Mouse (Mus musculus): ENCODE measurements around the gene Tril.

Gene Tril

GRCm38 (mm10) chr6:53806021-53806420, 14.6 kb downstream of the Tril start:
- no peak for DNase-seq (ENCODE audit: low spot score in 2 of 2)

DNA sequence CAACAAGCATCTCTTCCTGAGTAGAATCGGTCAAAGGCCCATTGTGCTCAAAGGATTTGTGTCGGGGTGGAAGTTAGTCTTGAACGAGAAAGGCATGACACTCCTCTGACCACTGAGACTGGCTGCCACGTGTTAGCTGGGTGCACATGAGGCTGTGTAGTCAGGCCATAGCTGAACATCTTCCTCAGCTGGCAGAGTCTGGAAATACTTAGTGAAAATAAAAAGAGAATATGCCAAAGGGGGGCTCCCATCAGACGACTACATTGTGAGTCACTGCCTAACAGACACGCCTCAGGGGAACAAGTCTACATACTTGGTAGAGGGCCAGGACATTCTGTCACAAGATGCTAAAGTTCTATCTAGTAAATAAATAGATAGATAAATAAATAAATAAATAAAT, 16.5 kb downstream of the Tril start:
- DNase-seq (ENCODE audit: low spot score in 2 of 2) = no peak

DNA sequence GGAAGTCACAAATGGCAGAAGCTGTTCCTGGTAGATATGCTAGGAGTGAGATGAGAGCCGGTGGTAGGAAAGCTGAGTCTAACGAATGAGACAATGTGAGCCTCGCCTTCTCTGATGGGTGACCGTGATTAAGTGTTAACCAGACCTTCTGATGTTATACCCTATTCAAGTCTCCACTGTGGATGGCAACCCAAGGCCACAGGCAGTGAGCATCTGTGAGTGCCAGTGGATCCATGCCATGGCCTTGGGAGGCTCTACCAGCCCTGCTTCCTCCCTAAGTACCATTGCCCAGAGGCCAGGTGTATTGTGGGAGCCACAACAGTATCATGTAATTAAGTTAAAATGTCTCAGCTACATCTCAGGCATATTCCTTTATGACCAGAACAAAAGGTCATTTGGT, 17.1 kb downstream of the Tril start:
- no peak for DNase-seq (ENCODE audit: low spot score in 2 of 2)

- no peak for DNase-seq (ENCODE audit: low spot score in 2 of 2)
Measured at GRCm38 (mm10) chr6:53801893-53802286, 18.7 kb downstream of the Tril start.

DNA sequence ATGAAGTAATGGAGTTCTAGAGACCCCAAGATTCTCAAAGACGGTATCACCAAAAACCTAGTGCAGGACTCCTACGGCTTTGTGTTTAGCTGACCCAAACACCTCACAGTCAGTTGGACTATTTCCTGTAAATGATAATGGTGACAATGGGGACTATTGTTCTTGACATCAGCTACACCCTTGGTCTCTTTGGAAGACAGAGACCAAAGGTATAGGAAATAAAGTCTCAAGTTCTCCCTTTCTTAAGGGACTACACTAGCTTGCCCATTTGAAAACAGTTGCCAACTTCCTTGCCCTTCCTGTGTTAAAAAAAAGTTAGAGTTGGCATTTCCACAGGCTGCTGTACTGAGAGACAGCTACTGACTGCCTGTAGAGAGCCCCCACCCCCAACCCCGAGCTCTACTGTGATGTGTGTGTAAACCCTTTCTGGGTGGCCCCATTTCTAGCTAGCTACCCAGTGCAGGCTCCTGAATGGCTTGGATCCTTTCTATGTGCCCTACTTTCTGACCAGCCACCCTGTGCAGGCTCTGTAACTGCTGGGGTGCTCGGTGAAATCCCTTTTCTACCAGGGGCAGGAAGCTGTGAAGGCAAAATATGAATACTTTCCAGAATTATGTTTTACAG, 19.2 kb downstream of the Tril start:
- peak in 1 of 2 experiments; percentile 10 for DNase-seq (ENCODE audit: low spot score in 2 of 2)

- DNase-seq (ENCODE audit: low spot score in 2 of 2) = no peak
Measured at GRCm38 (mm10) chr6:53798865-53799264, 21.8 kb downstream of the Tril start.

DNA sequence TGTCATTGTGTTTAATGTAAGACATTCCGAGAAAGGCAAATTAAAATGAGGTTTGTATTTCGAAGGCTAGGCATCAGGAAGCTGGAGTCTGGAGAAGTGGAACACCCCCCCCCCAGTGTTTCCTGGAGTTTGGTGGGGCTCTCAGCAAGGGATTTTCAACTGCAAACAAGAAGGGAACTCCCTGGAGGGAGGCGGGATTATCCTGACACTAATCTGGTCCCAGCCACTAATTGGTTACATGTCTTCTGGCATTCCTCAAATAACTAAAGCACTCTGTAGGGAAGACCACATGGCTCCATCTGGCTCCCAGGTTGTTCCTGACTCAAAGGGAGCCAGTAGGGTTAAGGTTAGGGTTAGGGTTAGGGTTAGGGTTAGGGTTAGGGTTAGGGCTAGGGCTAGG, 23.8 kb downstream of the Tril start:
- no peak for DNase-seq (ENCODE audit: low spot score in 2 of 2)

DNA sequence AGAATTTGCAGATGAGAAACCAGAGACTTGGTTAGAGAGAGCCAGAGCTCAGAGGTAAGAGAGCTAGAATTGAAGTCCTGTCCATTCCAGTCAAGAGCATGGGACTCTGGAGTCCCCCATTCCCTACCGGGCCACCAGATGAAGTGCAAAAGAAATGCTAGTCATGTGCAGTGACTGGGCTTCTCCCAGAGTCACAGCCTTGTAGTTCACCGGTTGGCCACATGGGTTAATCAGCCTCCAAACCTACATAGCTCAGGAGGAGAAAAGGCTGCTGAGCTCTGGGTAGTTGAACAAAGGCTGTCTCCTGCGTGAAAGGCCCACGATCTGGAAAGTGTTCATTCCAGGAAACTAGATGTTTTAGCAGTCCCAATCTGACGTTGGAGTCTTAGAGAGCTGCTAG, 24.8 kb downstream of the Tril start:
- no peak for DNase-seq (ENCODE audit: low spot score in 2 of 2)

DNA sequence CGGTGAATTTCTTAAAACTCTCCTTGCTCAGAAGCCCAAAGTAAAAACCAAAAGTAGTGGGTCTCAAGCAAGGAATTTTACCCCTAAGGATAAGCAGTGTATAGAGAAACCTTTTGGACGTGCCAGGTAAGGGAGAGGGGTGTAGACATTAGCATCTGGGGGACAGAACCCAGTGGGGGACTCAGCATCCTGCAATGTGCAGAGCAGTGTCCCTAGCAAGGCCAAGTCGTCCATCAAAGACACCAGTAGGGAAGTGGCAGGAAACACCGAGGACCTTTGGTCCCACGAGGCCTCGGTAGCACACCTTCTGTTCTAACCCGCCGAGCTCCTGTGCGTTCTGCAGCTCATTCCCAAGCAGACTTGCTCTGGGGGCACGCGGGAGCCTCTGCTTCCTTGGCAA, 25.6 kb downstream of the Tril start:
- no peak for DNase-seq (ENCODE audit: low spot score in 2 of 2)

GRCm38 (mm10) chr6:53794323-53794971, 26.2 kb downstream of the Tril start:
- peak; percentile 72 to 83 for DNase-seq (ENCODE audit: low spot score in 2 of 2)

GRCm38 (mm10) chr6:53782880-53783539, 37.6 kb downstream of the Tril start:
- DNase-seq (ENCODE audit: low spot score in 2 of 2) = peak in 1 of 2 experiments; percentile 32

GRCm38 (mm10) chr6:53782273-53782672, 38.4 kb downstream of the Tril start:
- DNase-seq (ENCODE audit: low spot score in 2 of 2) = no peak

GRCm38 (mm10) chr6:53781171-53781570, 39.5 kb downstream of the Tril start:
- DNase-seq (ENCODE audit: low spot score in 2 of 2) = peak in 1 of 2 experiments; percentile 34

DNA sequence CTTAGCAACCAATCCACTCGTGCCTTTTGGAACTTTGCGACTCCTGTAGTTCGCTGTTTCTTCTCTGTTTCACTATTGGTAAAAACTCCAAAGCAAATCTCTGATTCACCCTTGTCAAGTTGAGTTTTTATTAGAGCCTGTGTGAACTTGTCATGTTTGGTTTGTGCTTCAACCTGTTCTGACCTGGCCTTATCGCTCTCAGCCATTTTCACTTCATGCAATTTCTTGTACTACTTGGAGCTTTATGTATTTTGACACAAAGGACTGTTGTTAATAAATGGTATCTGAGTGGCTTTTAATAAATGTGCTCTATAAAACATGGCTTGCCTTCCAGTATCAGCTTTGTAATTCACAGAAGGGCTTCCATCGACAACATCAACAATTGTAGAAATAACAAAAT, 40.6 kb downstream of the Tril start:
- DNase-seq (ENCODE audit: low spot score in 2 of 2) = no peak

- DNase-seq (ENCODE audit: low spot score in 2 of 2) = no peak
Measured at GRCm38 (mm10) chr6:53779526-53779925, 41.1 kb downstream of the Tril start.

GRCm38 (mm10) chr6:53778424-53778955, 42.1 kb downstream of the Tril start:
- DNase-seq (ENCODE audit: low spot score in 2 of 2) = no peak

DNA sequence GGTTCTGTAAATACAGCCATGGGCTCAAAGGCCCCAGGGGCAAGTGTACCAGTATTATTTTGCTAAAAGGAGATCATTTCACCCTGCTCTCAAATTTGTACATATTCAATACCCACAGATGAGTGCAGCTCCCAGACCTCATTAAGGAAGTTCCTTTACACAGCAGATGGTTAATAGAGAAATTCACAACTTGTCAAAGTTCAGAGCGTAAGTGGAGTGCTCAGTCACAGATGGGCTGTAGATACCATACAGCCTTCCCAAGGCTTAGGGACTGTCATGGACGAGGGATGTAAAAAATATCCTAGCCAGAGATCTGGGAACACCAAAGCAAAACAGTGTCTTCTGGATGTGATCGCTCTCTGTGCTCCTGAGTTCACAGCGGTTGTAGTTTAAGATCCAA, 52.4 kb downstream of the Tril start:
- no peak for DNase-seq (ENCODE audit: low spot score in 2 of 2)

- DNase-seq (ENCODE audit: low spot score in 2 of 2) = no peak
Measured at GRCm38 (mm10) chr6:53766243-53766915, 54.3 kb downstream of the Tril start.

GRCm38 (mm10) chr6:53765731-53766130, 54.9 kb downstream of the Tril start:
- DNase-seq (ENCODE audit: low spot score in 2 of 2) = no peak

Data from frontal cortex, postnatal 25 days (tissue).